In genomic region chr6:85220917-85221316, GRCm38 (mm10) we compare ENCODE assay signal across 23 mouse cellular contexts. TPM values are rescaled to one million over a fixed set of nuclear protein-coding genes. Genes with fewer than 3 reads are reported as not detected.
DNase-seq lines count a peak whose midpoint lies in the region; ATAC-seq and TF ChIP-seq lines count a peak whose summit lies in the region.
"Had no signal": no experiment of that assay in that cellular context is flagged by ENCODE, and none has a peak within 500 bp of the region (broad histone marks: within the 10 kb centered on the region; RNA-seq: fewer than 3 reads in every experiment).

No protein-coding gene starts in this region.

- H3K27me3 ChIP-seq in forebrain, embryonic 10.5 days (ENCODE audit: poor library complexity, severe bottlenecking), result peaks cover 21% of the 10 kb centered on the region
- H3K27me3 ChIP-seq in forebrain, embryonic 14.5 days (replicated peaks; ENCODE audit: control insufficient read depth, insufficient read depth, low read length), result no peaks in the 10 kb centered on the region
- no peaks in the 10 kb centered on the region for H3K27me3 ChIP-seq in lung, embryonic 14.5 days (ENCODE audit: insufficient read depth, low read length)
- H3K27me3 ChIP-seq in embryonic facial prominence, embryonic 10.5 days (replicated peaks; ENCODE audit: low read depth, poor library complexity, severe bottlenecking), result peaks cover 29% of the 10 kb centered on the region; the same call in 1 of the 2 replicates
- H3K27me3 ChIP-seq in limb, embryonic 11.5 days (ENCODE audit: control insufficient read depth, insufficient read depth, low read length), result no peaks in the 10 kb centered on the region
- H3K27me3 ChIP-seq: forebrain, embryonic 13.5 days; liver, embryonic 13.5 days; neural tube, embryonic 15.5 days had no signal

- H3K9me3 ChIP-seq in forebrain, embryonic 10.5 days, result peaks cover 3% of the 10 kb centered on the region; the same call in 1 of the 2 replicates
- no peaks in the 10 kb centered on the region for H3K9me3 ChIP-seq in forebrain, embryonic 14.5 days (replicated peaks; ENCODE audit: control insufficient read depth, low read length)
- no peaks in the 10 kb centered on the region for H3K9me3 ChIP-seq in lung, embryonic 14.5 days (ENCODE audit: low read depth, low read length)
- H3K9me3 ChIP-seq in embryonic facial prominence, embryonic 10.5 days, result no peaks in the 10 kb centered on the region
- no peaks in the 10 kb centered on the region for H3K9me3 ChIP-seq in limb, embryonic 11.5 days (ENCODE audit: control insufficient read depth, low read length)
- H3K9me3 ChIP-seq: forebrain, embryonic 13.5 days; heart, embryonic 10.5 days; hindbrain, embryonic 15.5 days; liver, embryonic 13.5 days; midbrain, embryonic 12.5 days; neural tube, embryonic 15.5 days had no signal

- H3K4me3 ChIP-seq in forebrain, embryonic 10.5 days, result no peak overlapping the region
- no peak overlapping the region for H3K4me3 ChIP-seq in forebrain, embryonic 14.5 days (ENCODE audit: low read depth, low read length)
- H3K4me3 ChIP-seq in lung, embryonic 14.5 days (ENCODE audit: low read depth, low read length), result no peak overlapping the region
- no peak overlapping the region for H3K4me3 ChIP-seq in embryonic facial prominence, embryonic 10.5 days
- H3K4me3 ChIP-seq in limb, embryonic 11.5 days (ENCODE audit: low read depth, low read length), result no peak overlapping the region
- H3K4me3 ChIP-seq: forebrain, embryonic 13.5 days; heart, embryonic 10.5 days; hindbrain, embryonic 15.5 days; liver, embryonic 13.5 days; midbrain, embryonic 12.5 days; myocyte; neural tube, embryonic 15.5 days had no signal

- H3K36me3 ChIP-seq in forebrain, embryonic 10.5 days (replicated peaks), result peaks cover 3% of the 10 kb centered on the region; the same call in 1 of the 2 replicates
- H3K36me3 ChIP-seq in forebrain, embryonic 14.5 days (ENCODE audit: control insufficient read depth, insufficient read depth, low read length), result no peaks in the 10 kb centered on the region
- H3K36me3 ChIP-seq in lung, embryonic 14.5 days (ENCODE audit: insufficient read depth), result no peaks in the 10 kb centered on the region
- no peaks in the 10 kb centered on the region for H3K36me3 ChIP-seq in embryonic facial prominence, embryonic 10.5 days (replicated peaks)
- H3K36me3 ChIP-seq in limb, embryonic 11.5 days (ENCODE audit: control insufficient read depth, insufficient read depth, low read length), result no peaks in the 10 kb centered on the region
- H3K36me3 ChIP-seq: heart, embryonic 10.5 days; hindbrain, embryonic 15.5 days; liver, embryonic 13.5 days; midbrain, embryonic 12.5 days; neural tube, embryonic 15.5 days had no signal

- peaks cover 72% of the 10 kb centered on the region for H3K4me1 ChIP-seq in forebrain, embryonic 10.5 days
- peaks cover 34% of the 10 kb centered on the region for H3K4me1 ChIP-seq in forebrain, embryonic 14.5 days (ENCODE audit: control insufficient read depth, insufficient read depth, low read length)
- H3K4me1 ChIP-seq in lung, embryonic 14.5 days (ENCODE audit: insufficient read depth), result peaks cover 3% of the 10 kb centered on the region; the same call in 1 of the 2 replicates
- H3K4me1 ChIP-seq in embryonic facial prominence, embryonic 10.5 days, result peaks cover 63% of the 10 kb centered on the region
- H3K4me1 ChIP-seq in limb, embryonic 11.5 days (ENCODE audit: control insufficient read depth, insufficient read depth, low read length), result peaks cover 25% of the 10 kb centered on the region
- H3K4me1 ChIP-seq: liver, embryonic 13.5 days had no signal

- H3K4me2 ChIP-seq in forebrain, embryonic 14.5 days (ENCODE audit: low read length), result no peak overlapping the region
- no peak overlapping the region for H3K4me2 ChIP-seq in lung, embryonic 14.5 days
- H3K4me2 ChIP-seq in limb, embryonic 11.5 days (ENCODE audit: low read depth, severe bottlenecking), result no peak overlapping the region
- H3K4me2 ChIP-seq: forebrain, embryonic 13.5 days; hindbrain, embryonic 15.5 days; liver, embryonic 13.5 days; midbrain, embryonic 12.5 days; neural tube, embryonic 15.5 days had no signal

- 25% methylated on average over 4 of the region's 4 CpGs for WGBS in forebrain, embryonic 10.5 days
- 54% methylated on average over 4 of the region's 4 CpGs for WGBS in forebrain, embryonic 14.5 days
- WGBS in lung, embryonic 14.5 days, result 23% methylated on average over 4 of the region's 4 CpGs
- 26% methylated on average over 4 of the region's 4 CpGs for WGBS in embryonic facial prominence, embryonic 10.5 days
- 23% methylated on average over 4 of the region's 4 CpGs for WGBS in limb, embryonic 11.5 days

- DNase-seq in forebrain, embryonic 10.5 days (ENCODE audit: extremely low spot score, low spot score), result no peak
- no peak for DNase-seq in forebrain, embryonic 14.5 days (ENCODE audit: low spot score)
- DNase-seq in lung, embryonic 14.5 days, result peak; percentile 19
- DNase-seq in lung, postnatal 14 days, result no peak
- DNase-seq in embryonic facial prominence, embryonic 10.5 days (ENCODE audit: low spot score), result peak; percentile 67
- DNase-seq in limb, embryonic 11.5 days (ENCODE audit: low spot score), result peak; percentile 54
- DNase-seq in layer of hippocampus, postnatal 25 days (ENCODE audit: extremely low spot score in 1 of 2, low spot score in 1 of 2), result no peak
- DNase-seq in layer of hippocampus, postnatal 10 days (ENCODE audit: low spot score in 2 of 2), result no peak
- DNase-seq: cerebellum, postnatal 14 days; gastrocnemius, postnatal 36 days; heart, postnatal 14 days; kidney, adult 9 months; layer of hippocampus, adult 9-11 months; liver, embryonic 13.5 days; lung, postnatal 36 days; thymus, postnatal 4 days had no signal

- no peak for ATAC-seq in forebrain, embryonic 14.5 days
- ATAC-seq in lung, embryonic 14.5 days (ENCODE audit: insufficient read depth), result peak; percentile 69; the same call in 1 of the 2 replicates
- peak; percentile 69 for ATAC-seq in limb, embryonic 11.5 days (ENCODE audit: insufficient number of reproducible peaks, low FRiP score, low TSS enrichment, low read depth)
- ATAC-seq: forebrain, embryonic 13.5 days had no signal

- peak overlapping the region; percentile 70 for H3K27ac ChIP-seq in forebrain, embryonic 10.5 days
- no peak overlapping the region for H3K27ac ChIP-seq in forebrain, embryonic 14.5 days (ENCODE audit: low read depth, low read length)
- 0 out of 2 replicates have a peak overlapping the region, but pooled peaks have one; percentile 19 for H3K27ac ChIP-seq in lung, embryonic 14.5 days (ENCODE audit: low read depth)
- H3K27ac ChIP-seq in embryonic facial prominence, embryonic 10.5 days (replicated peaks), result peak overlapping the region; percentile 77
- peak overlapping the region; percentile 42; the same call in 1 of the 2 replicates for H3K27ac ChIP-seq in limb, embryonic 11.5 days (replicated peaks; ENCODE audit: low read depth, low read length)
- H3K27ac ChIP-seq: forebrain, embryonic 13.5 days; heart, embryonic 10.5 days; hindbrain, embryonic 15.5 days; liver, embryonic 13.5 days; midbrain, embryonic 12.5 days; neural tube, embryonic 15.5 days had no signal

- no peak for TF ChIP-seq CTCF in lung, embryonic 14.5 days (IDR thresholded peaks at IDR 0.05; ENCODE audit: low read depth)

- no peak overlapping the region for H3K9ac ChIP-seq in forebrain, embryonic 14.5 days (ENCODE audit: low read length)
- H3K9ac ChIP-seq in lung, embryonic 14.5 days, result no peak overlapping the region
- H3K9ac ChIP-seq in limb, embryonic 11.5 days (ENCODE audit: low read length), result no peak overlapping the region
- H3K9ac ChIP-seq: forebrain, embryonic 13.5 days; hindbrain, embryonic 15.5 days; liver, embryonic 13.5 days; midbrain, embryonic 12.5 days; neural tube, embryonic 15.5 days had no signal

RNA-seq across cellular contexts. Expression of gene Emx1, which starts 33.7 kb away (rescaled TPM):
- polyA plus RNA-seq in forebrain, embryonic 10.5 days (2016; fragmentation: Nextera tagmentation; extraction: Ambion mirVana), result 26.5 and 35.8 TPM in 2 replicates
- 61.3 and 68.6 TPM in 2 replicates for polyA plus RNA-seq in forebrain, embryonic 14.5 days (2014; fragmentation: Nextera tagmentation; extraction: Ambion mirVana)
- polyA plus RNA-seq in lung, embryonic 14.5 days (2014; fragmentation: Nextera tagmentation; extraction: Ambion mirVana), result 0.23 TPM in 1 of 2 replicates, not detected in the other
- 2.6 and 2.9 TPM in 2 replicates for polyA plus RNA-seq in embryonic facial prominence, embryonic 10.5 days (2016; fragmentation: Nextera tagmentation; extraction: Ambion mirVana)
- 0.34 and 1.4 TPM in 2 replicates for polyA plus RNA-seq in limb, embryonic 11.5 days (2014; fragmentation: Nextera tagmentation; extraction: Ambion mirVana)
- 10 to 100 TPM; 19.5 to 20.5 TPM for total RNA-seq in layer of hippocampus, postnatal 25 days (2021)
- 10 to 100 TPM; 22.1 to 23.1 TPM for total RNA-seq in layer of hippocampus, postnatal 10 days (2021)
- total RNA-seq: gastrocnemius, postnatal 36 days; heart, postnatal 14 days; MEL had no signal
- polyA plus RNA-seq: liver, embryonic 13.5 days; myocyte; neural tube, embryonic 15.5 days had no signal

Comparison
In these comparisons a context has a peak if more than half of its experiments do, and no peak if none do; other contexts are left out.
1. DNase-seq: peak in lung, embryonic 14.5 days (single experiment), embryonic facial prominence, embryonic 10.5 days (single experiment) and limb, embryonic 11.5 days (single experiment); none in forebrain, embryonic 10.5 days (single experiment), forebrain, embryonic 14.5 days (single experiment), lung, postnatal 14 days (single experiment), layer of hippocampus, postnatal 25 days (0 of 2) and layer of hippocampus, postnatal 10 days (0 of 2).